Mouse (Mus musculus) left cerebral cortex, adult 2 months (tissue): ENCODE data around the gene Prdm2. TPM values are rescaled to one million over a fixed set of nuclear protein-coding genes. Genes with fewer than 3 reads are reported as not detected.

Source experiments
- DNase-seq, 2 experiments: peaks; one replicate each; pipeline ENCODE4 v3.0.0; 2021 to 2022; ENCODE audit warnings: low spot score in 2 of 2, mixed read lengths in 1 of 2; ENCODE audit errors: extremely low spot score in 1 of 2
- H3K27ac ChIP-seq: fragments of 200-600 bp; 2 replicates; pipeline ENCODE4 v1.8.1; 2022
- H3K4me3 ChIP-seq: fragments of 200-600 bp; 2 replicates; pipeline ENCODE4 v1.8.1; 2022
- CTCF ChIP-seq: fragments of 200-600 bp; IDR thresholded peaks from 2 replicates; pipeline ENCODE4 v1.8.1; 2022; ENCODE audit warnings: antibody characterized with exemption, mild to moderate bottlenecking, moderate library complexity
- intact Hi-C: fragments of 180-260 bp; cut with DNase I; formaldehyde crosslinking; loops from one replicate; pipeline ENCODE4 v1.15.1; 2025
- total RNA-seq, 2 experiments: library from RNA; stranded (reverse); gene quantifications; 2 replicates each; pipeline ENCODE4 v1.2.3; 2021

The Prdm2 gene
- total RNA-seq, 2 experiments from 2014 or later: 43.3 to 49.2 TPM

DNA sequence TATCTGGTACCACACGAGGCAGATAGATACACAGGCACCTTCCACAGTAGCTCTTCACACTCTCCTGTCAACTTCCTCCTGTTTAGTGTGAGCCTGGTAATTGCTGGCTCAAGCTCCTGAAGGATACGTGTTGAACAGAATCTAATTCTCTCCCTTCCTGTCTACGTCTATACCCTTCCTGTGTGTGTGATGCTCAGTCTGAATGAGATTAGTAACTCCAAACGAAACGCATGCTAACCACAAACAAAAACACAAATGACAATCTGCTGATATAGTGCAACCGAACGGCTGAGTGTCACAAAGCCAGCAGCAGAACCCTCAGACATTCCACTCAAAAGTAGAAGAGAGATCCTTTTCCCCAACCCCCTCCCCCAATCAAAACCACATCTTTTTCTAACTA is 69.2 kb downstream of the Prdm2 start:
- Histone ChIP-seq H3K4me3 (no peak overlapping the region), H3K27ac (no peak overlapping the region)
- intact Hi-C loops: loop anchor here (5.0 kb wide), 1 partner anchor 51 kb away; no protein-coding TSS in a partner anchor
- DNase-seq: no peak
- TF ChIP-seq CTCF: no peak

DNA sequence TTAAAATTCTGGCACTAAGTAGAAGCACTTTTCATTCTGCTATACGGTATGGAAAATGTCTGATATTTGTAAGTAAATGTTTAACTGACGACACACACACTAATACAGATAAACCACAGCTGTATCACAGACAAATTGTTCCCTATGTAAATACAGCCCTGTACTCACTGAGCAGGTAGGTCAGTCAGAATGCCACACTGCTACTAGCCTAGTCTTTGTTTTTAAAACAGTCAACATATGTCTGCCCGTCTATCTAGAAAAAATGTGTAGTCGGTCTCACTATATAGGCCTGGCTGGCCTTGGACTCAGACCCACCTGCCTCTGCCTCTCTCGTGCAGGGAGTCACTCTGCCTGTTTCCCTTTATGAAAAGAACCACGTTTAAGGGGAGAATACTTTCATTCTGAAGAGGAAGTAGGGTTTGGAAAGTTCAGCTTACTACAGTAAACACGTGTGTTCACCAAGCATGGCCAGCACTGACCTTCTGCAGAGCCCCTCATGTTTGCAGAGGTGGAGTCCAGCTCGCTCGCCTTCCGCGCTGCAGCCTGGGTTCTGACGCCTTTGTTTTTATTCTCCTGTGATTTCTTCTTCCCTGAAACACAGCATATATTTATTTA is 71.0 kb downstream of the Prdm2 start:
- intact Hi-C loops: loop anchor here (5.0 kb wide), 1 partner anchor 49 kb away; no protein-coding TSS in a partner anchor
- DNase-seq: no peak
- H3K27ac ChIP-seq: no peak overlapping the region

DNA sequence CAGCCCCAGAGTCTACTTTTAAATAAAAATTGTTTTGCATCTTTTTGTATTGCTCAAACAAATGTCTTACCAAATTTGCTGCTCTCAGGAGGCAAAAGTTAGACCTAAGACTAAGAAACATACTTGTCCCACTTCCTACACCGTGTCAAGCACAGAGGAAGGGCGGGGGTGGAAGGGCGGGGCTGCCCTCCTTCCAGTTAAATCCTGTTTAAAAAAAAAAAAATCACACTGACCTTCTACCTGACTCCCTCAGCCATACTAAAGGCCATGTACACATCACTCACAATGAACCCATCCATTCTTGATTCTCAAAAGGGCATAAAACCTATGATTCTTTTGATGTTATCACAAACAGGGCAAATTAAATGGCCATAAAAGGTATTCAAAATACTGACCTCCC is 71.9 kb downstream of the Prdm2 start:
- no peak overlapping the region for H3K4me3 ChIP-seq
- no peak for DNase-seq
- intact Hi-C loops: loop anchor here (5.0 kb wide), 1 partner anchor 49 kb away; no protein-coding TSS in a partner anchor
- TF ChIP-seq CTCF: no peak
- H3K27ac ChIP-seq: no peak overlapping the region

More for the DNA sequence above, 71.0 kb downstream of the Prdm2 start:
- TF ChIP-seq CTCF: no peak
- no peak overlapping the region for H3K4me3 ChIP-seq

- no peak for TF ChIP-seq CTCF
- Histone ChIP-seq H3K4me3 (no peak overlapping the region), H3K27ac (0 out of 2 replicates have a peak overlapping the region, but pooled peaks have one; percentile 13)
- no peak for DNase-seq
- intact Hi-C loops: loop anchor here (2.0 kb wide), 1 partner anchor 30 kb away; no protein-coding TSS in a partner anchor
Measured at GRCm38 (mm10) chr4:143132433-143132832, 80.4 kb downstream of the Prdm2 start.

DNA sequence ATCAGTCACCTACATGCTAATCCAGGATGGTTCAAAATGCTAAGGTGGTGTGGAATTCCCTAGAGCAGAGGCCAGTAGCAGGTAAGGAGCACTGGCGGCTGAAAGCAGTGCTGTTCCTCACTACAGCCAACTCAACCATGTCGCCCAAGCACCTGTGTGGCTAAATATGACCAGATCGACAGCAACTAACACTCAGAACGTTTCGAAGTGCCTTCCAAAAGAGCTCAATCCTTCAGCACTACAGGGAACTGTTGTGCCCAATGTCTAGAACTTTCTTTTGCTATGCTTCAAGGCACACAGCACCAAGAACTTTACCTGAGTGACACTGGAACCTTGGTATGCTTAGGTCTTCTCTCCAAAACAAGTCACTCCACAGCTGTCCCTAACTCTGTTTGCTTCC is 82.4 kb downstream of the Prdm2 start:
- TF ChIP-seq CTCF: no peak
- Histone ChIP-seq H3K27ac (no peak overlapping the region), H3K4me3 (no peak overlapping the region)
- intact Hi-C loops: no loop called here
- no peak for DNase-seq

GRCm38 (mm10) chr4:143129261-143129760 is 83.5 kb downstream of the Prdm2 start:
- DNase-seq: no peak
- intact Hi-C loops: no loop called here
- TF ChIP-seq CTCF: no peak
- no peak overlapping the region for H3K4me3 ChIP-seq
- H3K27ac ChIP-seq: no peak overlapping the region

DNA sequence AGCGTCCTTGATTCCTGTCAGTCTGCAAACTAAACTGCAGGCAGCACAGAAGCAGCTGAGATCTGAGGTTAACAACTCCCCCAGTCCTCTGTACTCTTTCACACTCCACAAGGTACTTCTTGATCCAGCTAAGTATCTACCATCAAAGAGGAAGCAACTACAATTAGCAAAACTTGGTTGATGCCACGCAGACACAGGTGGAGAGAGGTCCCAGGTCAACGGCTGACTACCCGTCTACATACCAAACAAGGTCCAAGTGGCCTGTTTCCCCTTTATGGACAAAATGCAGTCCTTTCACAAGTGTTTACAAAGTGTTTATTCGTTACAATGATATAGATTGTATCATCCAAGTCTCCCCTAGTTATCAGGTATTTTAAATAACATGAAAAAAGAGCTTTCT is 85.6 kb downstream of the Prdm2 start:
- intact Hi-C loops: no loop called here
- Histone ChIP-seq H3K27ac (no peak overlapping the region), H3K4me3 (no peak overlapping the region)
- no peak for DNase-seq
- TF ChIP-seq CTCF: no peak

DNA sequence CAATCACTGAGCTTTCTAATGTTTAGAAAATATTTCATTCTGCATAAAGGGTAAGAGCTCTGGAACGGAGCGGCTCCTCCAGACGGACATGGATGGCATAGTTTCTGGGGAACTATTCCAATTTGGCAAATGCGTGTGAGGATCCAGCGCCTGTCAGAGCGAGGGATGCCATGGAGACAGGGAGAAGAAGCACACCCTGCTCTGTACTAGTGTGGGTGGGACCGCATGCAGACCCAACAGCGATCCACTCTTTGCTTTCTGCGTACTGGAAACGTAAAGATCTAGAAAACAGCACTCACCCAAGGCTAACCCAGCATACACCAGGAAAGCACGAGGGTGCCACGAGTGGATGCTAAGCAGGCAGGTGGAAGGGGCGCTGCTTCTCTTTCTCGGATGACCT is 86.3 kb downstream of the Prdm2 start:
- no peak overlapping the region for H3K4me3 ChIP-seq
- H3K27ac ChIP-seq: 0 out of 2 replicates have a peak overlapping the region, but pooled peaks have one; percentile 8
- DNase-seq: no peak
- no peak for TF ChIP-seq CTCF
- intact Hi-C loops: no loop called here

DNA sequence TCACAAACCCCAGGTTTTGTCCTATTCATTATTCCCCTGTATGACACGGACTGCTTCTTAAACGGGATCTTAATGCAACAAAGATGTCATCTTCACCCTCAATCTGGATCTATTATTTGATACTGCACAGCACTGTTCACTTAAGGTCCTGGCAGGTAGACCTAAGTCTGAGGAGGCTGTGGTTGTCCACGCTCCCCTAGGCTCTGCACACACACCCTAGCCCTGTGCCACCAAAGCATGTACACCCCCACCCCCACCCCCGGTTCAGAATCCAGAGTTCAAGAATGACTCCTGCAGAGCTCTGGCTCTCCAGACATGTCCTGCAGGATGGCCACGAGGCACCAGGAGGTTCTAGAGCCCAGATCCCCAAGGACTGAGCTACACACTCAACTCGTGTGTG is 87.5 kb downstream of the Prdm2 start:
- Histone ChIP-seq H3K4me3 (no peak overlapping the region), H3K27ac (no peak overlapping the region)
- TF ChIP-seq CTCF: no peak
- DNase-seq: no peak
- intact Hi-C loops: no loop called here

DNA sequence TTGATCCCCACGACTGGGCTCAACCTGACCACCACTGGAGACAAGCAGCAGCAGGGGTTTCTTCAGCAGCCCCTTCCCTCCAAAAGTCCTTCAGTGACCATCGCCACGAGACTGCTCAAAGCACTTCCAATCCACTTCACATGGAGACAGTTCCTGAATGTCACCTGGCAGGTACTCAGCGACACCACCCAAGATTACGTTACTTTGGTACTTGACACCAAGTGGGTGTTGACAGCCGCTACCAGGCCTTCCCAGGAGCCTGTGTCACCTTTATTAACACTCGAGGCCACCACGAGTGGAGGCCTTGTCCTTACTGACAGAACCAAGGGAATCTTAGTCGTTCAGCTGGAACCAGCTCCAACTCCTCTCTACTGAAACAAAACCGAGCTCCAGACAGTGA is 89.8 kb downstream of the Prdm2 start:
- H3K27ac ChIP-seq: no peak overlapping the region
- H3K4me3 ChIP-seq: no peak overlapping the region
- TF ChIP-seq CTCF: no peak
- intact Hi-C loops: no loop called here
- DNase-seq: no peak

DNA sequence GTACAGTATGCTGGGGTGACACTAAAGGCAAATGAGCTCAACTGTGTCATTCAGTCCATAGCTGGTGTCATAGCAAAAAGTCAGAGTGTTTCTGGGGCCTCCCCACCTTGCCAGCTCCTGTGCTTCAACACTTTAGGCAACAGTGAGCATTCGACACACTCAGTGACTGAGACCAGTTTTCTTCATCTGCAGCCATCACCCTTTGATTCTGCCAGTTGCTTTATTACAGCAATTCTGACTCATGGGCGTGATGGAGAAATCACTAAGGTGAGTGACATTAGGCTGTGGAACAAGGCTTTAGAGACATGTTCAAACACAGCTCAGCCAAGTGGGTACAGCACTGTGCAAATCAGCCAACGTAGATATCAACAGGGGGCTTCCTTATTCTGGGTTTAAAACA is 91.6 kb downstream of the Prdm2 start:
- intact Hi-C loops: no loop called here
- no peak for DNase-seq
- TF ChIP-seq CTCF: no peak
- H3K4me3 ChIP-seq: no peak overlapping the region
- H3K27ac ChIP-seq: no peak overlapping the region

- DNase-seq: peak in 1 of 2 experiments; percentile 9
- Histone ChIP-seq H3K27ac (no peak overlapping the region), H3K4me3 (no peak overlapping the region)
- intact Hi-C loops: no loop called here
- no peak for TF ChIP-seq CTCF
Measured at GRCm38 (mm10) chr4:143120008-143120407, 92.8 kb downstream of the Prdm2 start.

- no peak for TF ChIP-seq CTCF
- intact Hi-C loops: no loop called here
- no peak for DNase-seq
- no peak overlapping the region for H3K4me3 ChIP-seq
- no peak overlapping the region for H3K27ac ChIP-seq
Measured at GRCm38 (mm10) chr4:143118843-143119242, 94.0 kb downstream of the Prdm2 start.
